Mouse (Mus musculus) CH12.LX (cell line): ENCODE results near the gene Acrbp. TPM values are rescaled to one million over a fixed set of nuclear protein-coding genes. Genes with fewer than 3 reads are reported as not detected.
A peak's percentile ranks its signal among the peaks of the same experiment; 100 is the strongest.

Source experiments
- DNase-seq: peaks from one replicate; pipeline ENCODE4 v3.0.0-alpha.2; 2013; ENCODE audit errors: extremely low read depth
- H3K27ac ChIP-seq: 2 replicates; pipeline ENCODE4 v1.5.1; 2012; ENCODE audit warnings: low read depth, mild to moderate bottlenecking, control low read depth, moderate library complexity; ENCODE audit not compliant: insufficient read depth
- H3K27me3 ChIP-seq: replicated peaks from 2 replicates; pipeline ENCODE3; 2012; ENCODE audit warnings: inconsistent platforms
- H3K36me3 ChIP-seq, 2 experiments: replicated peaks in 1 of 2; 2 replicates each; pipeline versions ENCODE3 to v1.6.1; 2012; ENCODE audit warnings: inconsistent platforms in 1 of 2, low read length in 1 of 2, mild to moderate bottlenecking in 1 of 2, mixed read lengths in 1 of 2, moderate library complexity in 1 of 2; ENCODE audit not compliant: control insufficient read depth in 1 of 2, insufficient read depth in 1 of 2
- H3K4me1 ChIP-seq, 2 experiments: 2 replicates each; pipeline ENCODE4 v1.6.1; 2012; ENCODE audit warnings: inconsistent platforms in 1 of 2, moderate library complexity in 1 of 2; ENCODE audit not compliant: insufficient read depth in 2 of 2, control insufficient read depth in 1 of 2
- H3K4me2 ChIP-seq: 2 replicates; pipeline ENCODE4 v1.6.1; 2012; ENCODE audit warnings: low read depth, mild to moderate bottlenecking, control low read depth; ENCODE audit not compliant: poor library complexity, insufficient read depth, severe bottlenecking
- H3K4me3 ChIP-seq, 3 experiments: fragments of 150-350 bp in 1 of 3; sonication (generic) in 1 of 3; replicated peaks in 1 of 3; 2 replicates each; pipeline versions ENCODE3 to v1.5.1; 2011 to 2012; ENCODE audit warnings: low read depth in 2 of 3, low read length in 2 of 3, mild to moderate bottlenecking in 2 of 3, moderate library complexity in 2 of 3, control low read depth in 1 of 3, improper control_type of control experiment in 1 of 3, inconsistent platforms in 1 of 3, mixed read lengths in 1 of 3; ENCODE audit not compliant: poor library complexity in 1 of 3
- H3K79me2 ChIP-seq: replicated peaks from 2 replicates; pipeline ENCODE4 v1.6.1; 2012; ENCODE audit warnings: mild to moderate bottlenecking, moderate library complexity; ENCODE audit not compliant: control insufficient read depth, poor library complexity, insufficient read depth, severe bottlenecking; ENCODE audit errors: extremely low read depth
- H3K9ac ChIP-seq: 2 replicates; pipeline ENCODE4 v1.6.1; 2012; ENCODE audit warnings: low read depth, mild to moderate bottlenecking, control low read depth, moderate library complexity; ENCODE audit not compliant: insufficient read depth
- H3K9me3 ChIP-seq: replicated peaks from 2 replicates; pipeline ENCODE3; 2012; ENCODE audit warnings: low read length, inconsistent platforms, mixed read lengths
- BHLHE40 ChIP-seq: IDR thresholded peaks from 2 replicates; pipeline ENCODE4 v1.6.1; 2011; ENCODE audit warnings: mild to moderate bottlenecking, low read depth, low read length, improper control_type of control experiment
- CHD2 ChIP-seq: IDR thresholded peaks from 2 replicates; pipeline ENCODE4 v1.6.1; 2011; ENCODE audit warnings: low read length, improper control_type of control experiment
- ELF1 ChIP-seq: IDR thresholded peaks from 2 replicates; pipeline ENCODE4 v1.6.1; 2014; ENCODE audit warnings: low read depth, mild to moderate bottlenecking, inconsistent platforms, low read length, improper control_type of control experiment
- ETS1 ChIP-seq: conservative IDR thresholded peaks from 2 replicates; pipeline ENCODE4 v1.6.1; 2012; ENCODE audit warnings: low read depth, mild to moderate bottlenecking, inconsistent platforms, low read length, improper control_type of control experiment, moderate library complexity
- GABPA ChIP-seq: IDR thresholded peaks from 2 replicates; pipeline ENCODE4 v1.6.1; 2012; ENCODE audit warnings: low read depth, low read length, improper control_type of control experiment, inconsistent platforms; ENCODE audit not compliant: insufficient replicate concordance
- HCFC1 ChIP-seq: IDR thresholded peaks from 2 replicates; pipeline ENCODE4 v1.6.1; 2012; ENCODE audit warnings: low read depth, mild to moderate bottlenecking, inconsistent platforms, low read length, improper control_type of control experiment
- MAFK ChIP-seq: IDR thresholded peaks from 2 replicates; pipeline ENCODE4 v1.6.1; 2011; ENCODE audit warnings: low read length, improper control_type of control experiment; ENCODE audit not compliant: insufficient replicate concordance
- MAZ ChIP-seq: IDR thresholded peaks from 2 replicates; pipeline ENCODE4 v1.6.1; 2012; ENCODE audit warnings: low read depth, mild to moderate bottlenecking, inconsistent platforms, low read length, improper control_type of control experiment, moderate library complexity
- MEF2A ChIP-seq: IDR thresholded peaks from 2 replicates; pipeline ENCODE4 v1.6.1; 2014; ENCODE audit warnings: low read depth, mild to moderate bottlenecking, inconsistent platforms, low read length, improper control_type of control experiment, borderline replicate concordance
- MYC ChIP-seq: IDR thresholded peaks from 2 replicates; pipeline ENCODE4 v1.6.1; 2011; ENCODE audit warnings: low read depth, mild to moderate bottlenecking, improper control_type of control experiment, low read length
- NRF1 ChIP-seq: IDR thresholded peaks from 2 replicates; pipeline ENCODE4 v1.6.1; 2014; ENCODE audit warnings: low read depth, mild to moderate bottlenecking, inconsistent platforms, low read length, improper control_type of control experiment, moderate library complexity
- PAX5 ChIP-seq: IDR thresholded peaks from 2 replicates; pipeline ENCODE4 v1.6.1; 2012; ENCODE audit warnings: low read length, inconsistent platforms, mixed read lengths
- POLR2A ChIP-seq: IDR thresholded peaks from 2 replicates; pipeline ENCODE4 v1.6.1; 2011; ENCODE audit warnings: low read depth, mild to moderate bottlenecking, improper control_type of control experiment, low read length
- SIN3A ChIP-seq: IDR thresholded peaks from 2 replicates; pipeline ENCODE4 v1.6.1; 2012; ENCODE audit warnings: low read length, improper control_type of control experiment, inconsistent platforms
- SMC3 ChIP-seq: IDR thresholded peaks from 2 replicates; pipeline ENCODE4 v1.6.1; 2011; ENCODE audit warnings: low read depth, low read length, improper control_type of control experiment
- UBTF ChIP-seq: IDR thresholded peaks from 2 replicates; pipeline ENCODE4 v1.6.1; 2012; ENCODE audit warnings: low read depth, mild to moderate bottlenecking, inconsistent platforms, low read length, improper control_type of control experiment, moderate library complexity
- dilution Hi-C: fragments of 300-500 bp; cut with MboI; formaldehyde crosslinking; loops from 2 replicates; pipeline ENCODE4 v1.14.3; 2020; ENCODE audit warnings: low sequenced_read_pairs; ENCODE audit not compliant: extremely low pct_unique_long_range_greater_than_20kb, extremely low pct_ligation_motif_present
- in situ Hi-C: fragments of 300-500 bp; cut with MboI; formaldehyde crosslinking; loops from 3 replicates; pipeline ENCODE4 v1.14.3; 2019; ENCODE audit warnings: low sequenced_read_pairs, low pct_ligation_motif_present, low pct_unique_long_range_greater_than_20kb, mixed read lengths
- polyA plus RNA-seq: library from polyadenylated mRNA; unstranded; fragments of >175 nt; gene quantifications from 2 replicates; pipeline ENCODE4 v1.2.1, GENCODE M21; 2012; ENCODE audit warnings: low read depth; ENCODE audit not compliant: insufficient read length
- total RNA-seq, 2 experiments: library from RNA; depleted of rRNA; stranded (reverse); fragments of 300-350 nt in 1 of 2; fragments of >200 nt in 1 of 2; gene quantifications; 2 replicates each; pipeline ENCODE4 v1.2.3; 2012 to 2014

Acrbp gene
- total and polyA plus RNA-seq, 3 experiments: 1.7 to 4.9 (median 3.3) TPM

- TF ChIP-seq MEF2A: no peak
- no peak for TF ChIP-seq CHD2
- TF ChIP-seq BHLHE40: no peak
- no peak for TF ChIP-seq MAFK
- TF ChIP-seq GABPA: no peak
- no peak for TF ChIP-seq SMC3
- peak overlapping the region; percentile 86 for H3K4me2 ChIP-seq
These were observed 47.8 kb downstream of the Acrbp start for GRCm38 (mm10) chr6:125097346-125097689.

GRCm38 (mm10) chr6:125097951-125098350, 48.5 kb downstream of the Acrbp start:
- peaks cover 44% of the 10 kb centered on the region for H3K79me2 ChIP-seq
- in situ Hi-C loops: loop anchor here (10.0 kb wide), 1 partner anchor 53 kb away; the partner anchor contains the start of gene Acrbp
- no peaks in the 10 kb centered on the region for H3K9me3 ChIP-seq
- H3K4me3 ChIP-seq: peak overlapping the region; percentile 93 to 98 (median 94)
- dilution Hi-C loops: no loop called here
- H3K9ac ChIP-seq: peak overlapping the region; percentile 88
- peaks cover 50 to 54% of the 10 kb centered on the region in 2 experiments for H3K36me3 ChIP-seq
- TF ChIP-seq MYC: no peak
- TF ChIP-seq PAX5: no peak
- no peak for TF ChIP-seq MEF2A
- no peak for TF ChIP-seq HCFC1
- TF ChIP-seq ELF1: no peak
- no peak for TF ChIP-seq POLR2A
- no peak for TF ChIP-seq SMC3
- TF ChIP-seq ETS1: no peak
- no peak for TF ChIP-seq BHLHE40
- no peak for TF ChIP-seq UBTF
- no peak for TF ChIP-seq SIN3A
- TF ChIP-seq NRF1: no peak
- TF ChIP-seq MAZ: no peak
- H3K4me2 ChIP-seq: peak overlapping the region; percentile 86
- DNase-seq: no peak
- H3K27ac ChIP-seq: no peak overlapping the region
- H3K4me1 ChIP-seq: peaks cover 16 to 35% of the 10 kb centered on the region in 2 experiments
- no peaks in the 10 kb centered on the region for H3K27me3 ChIP-seq

More at GRCm38 (mm10) chr6:125097346-125097689, 47.8 kb downstream of the Acrbp start:
- dilution Hi-C loops (no loop called here), in situ Hi-C loops (loop anchor here (10.0 kb wide), 1 partner anchor 53 kb away; the partner anchor contains the start of gene Acrbp)
- peaks cover 45 to 48% of the 10 kb centered on the region in 2 experiments for H3K36me3 ChIP-seq
- peaks cover 42% of the 10 kb centered on the region for H3K79me2 ChIP-seq
- peak overlapping the region; percentile 11; the same call in 1 of the 2 replicates for H3K27ac ChIP-seq
- no peak for DNase-seq
- no peaks in the 10 kb centered on the region for H3K9me3 ChIP-seq
- peak overlapping the region; percentile 88 for H3K9ac ChIP-seq
- no peaks in the 10 kb centered on the region for H3K27me3 ChIP-seq
- H3K4me3 ChIP-seq: peak overlapping the region; percentile 93 to 98 (median 94)
- H3K4me1 ChIP-seq: peaks cover 16 to 35% of the 10 kb centered on the region in 2 experiments
